Mouse (Mus musculus) kidney, postnatal 10 days (tissue): Measurements from ENCODE around the gene Kcne2.

Experiments used
- DNase-seq: peaks from one replicate; pipeline ENCODE4 v3.0.0; 2021; ENCODE audit warnings: mixed read lengths

The Kcne2 gene

GRCm38 (mm10) chr16:92313953-92314741, 22.0 kb downstream of the Kcne2 start:
- peak; percentile 59 for DNase-seq

GRCm38 (mm10) chr16:92316049-92316738, 24.0 kb downstream of the Kcne2 start:
- no peak for DNase-seq

- peak; percentile 60 for DNase-seq
These were observed 27.3 kb downstream of the Kcne2 start for GRCm38 (mm10) chr16:92319353-92320109.

GRCm38 (mm10) chr16:92320361-92320760, 28.2 kb downstream of the Kcne2 start:
- DNase-seq: no peak

- no peak for DNase-seq
These were observed 29.2 kb downstream of the Kcne2 start, which contains the start of gene Fam243 for GRCm38 (mm10) chr16:92321341-92321740. Gene Fam243, minus strand, starts transcription at chr16:92321441.

- DNase-seq: no peak
These were observed 32.3 kb downstream of the Kcne2 start for GRCm38 (mm10) chr16:92324309-92325061.

GRCm38 (mm10) chr16:92325062-92325406, 32.8 kb downstream of the Kcne2 start:
- no peak for DNase-seq

GRCm38 (mm10) chr16:92327911-92328310, 35.7 kb downstream of the Kcne2 start:
- DNase-seq: no peak

GRCm38 (mm10) chr16:92330966-92331365, 38.8 kb downstream of the Kcne2 start:
- no peak for DNase-seq

- DNase-seq: no peak
These were observed 42.4 kb downstream of the Kcne2 start for GRCm38 (mm10) chr16:92334600-92334999.

- DNase-seq: peak; percentile 91
These were observed 44.1 kb downstream of the Kcne2 start for GRCm38 (mm10) chr16:92336280-92336679.

- peak; percentile 83 for DNase-seq
These were observed 48.7 kb downstream of the Kcne2 start for GRCm38 (mm10) chr16:92340612-92341511.

GRCm38 (mm10) chr16:92345177-92345576, 53.0 kb downstream of the Kcne2 start:
- DNase-seq: peak; percentile 27

- DNase-seq: peak; percentile 23
These were observed 54.2 kb downstream of the Kcne2 start for GRCm38 (mm10) chr16:92346297-92346916.
